Mouse (Mus musculus): ENCODE results near the gene Srsf2.

- TF ChIP-seq CTCF (IDR thresholded peaks at IDR 0.05; ENCODE audit: extremely low read depth, insufficient read depth, low read length) = no peak
- no peak for TF ChIP-seq POLR2A (IDR thresholded peaks at IDR 0.05; ENCODE audit: extremely low read depth, insufficient read depth, low read length)
These were observed 34.2 kb downstream of the Srsf2 start for GRCm38 (mm10) chr11:116818722-116819121.

Measured in cortical plate, adult 2 months (tissue).